Mouse (Mus musculus): ENCODE measurements around the gene Slc26a10. TPM values are rescaled to one million over a fixed set of nuclear protein-coding genes. Genes with fewer than 3 reads are reported as not detected.

Slc26a10 gene
- polyA plus RNA-seq, 1 experiment, result 0.85 TPM

- TF ChIP-seq CTCF (IDR thresholded peaks at IDR 0.05; ENCODE audit: extremely low read depth, insufficient read length, insufficient replicate concordance, low read depth, low read length) (no peak), POLR2A (IDR thresholded peaks at IDR 0.05; ENCODE audit: low read depth, low read length) (no peak)
- peaks cover 9% of the 10 kb centered on the region for H3K4me1 ChIP-seq (ENCODE audit: control insufficient read depth, insufficient read depth, insufficient read length, low read length)
- no peak overlapping the region for H3K27ac ChIP-seq (ENCODE audit: insufficient read depth, low read depth, low read length)
- 8% methylated on average over 6 of the region's 7 CpGs for WGBS
- H3K4me3 ChIP-seq (ENCODE audit: low read depth, low read length), result no peak overlapping the region
- peaks cover 11% of the 10 kb centered on the region for H3K36me3 ChIP-seq (ENCODE audit: control insufficient read depth, insufficient read depth, low read length)
- H3K27me3 ChIP-seq (ENCODE audit: control insufficient read depth, insufficient read depth, low read length), result peaks cover 43% of the 10 kb centered on the region
Measured at GRCm38 (mm10) chr10:127176756-127177155, 3.7 kb downstream of the Slc26a10 start.

GRCm38 (mm10) chr10:127176228-127176627, 4.2 kb downstream of the Slc26a10 start:
- Histone ChIP-seq H3K27me3 (ENCODE audit: control insufficient read depth, insufficient read depth, low read length) (peaks cover 40% of the 10 kb centered on the region), H3K27ac (ENCODE audit: insufficient read depth, low read depth, low read length) (no peak overlapping the region), H3K36me3 (ENCODE audit: control insufficient read depth, insufficient read depth, low read length) (peaks cover 16% of the 10 kb centered on the region), H3K4me1 (ENCODE audit: control insufficient read depth, insufficient read depth, insufficient read length, low read length) (peaks cover 9% of the 10 kb centered on the region), H3K4me3 (ENCODE audit: low read depth, low read length) (no peak overlapping the region)
- WGBS, result 41% methylated on average over 3 of the region's 3 CpGs
- TF ChIP-seq CTCF (IDR thresholded peaks at IDR 0.05; ENCODE audit: extremely low read depth, insufficient read length, insufficient replicate concordance, low read depth, low read length), result no peak
- no peak for TF ChIP-seq POLR2A (IDR thresholded peaks at IDR 0.05; ENCODE audit: low read depth, low read length)

GRCm38 (mm10) chr10:127174170-127174569, 6.3 kb downstream of the Slc26a10 start:
- no peak overlapping the region for H3K4me3 ChIP-seq (ENCODE audit: low read depth, low read length)
- TF ChIP-seq POLR2A (IDR thresholded peaks at IDR 0.05; ENCODE audit: low read depth, low read length) (no peak), CTCF (IDR thresholded peaks at IDR 0.05; ENCODE audit: extremely low read depth, insufficient read length, insufficient replicate concordance, low read depth, low read length) (no peak)
- peaks cover 37% of the 10 kb centered on the region for H3K36me3 ChIP-seq (ENCODE audit: control insufficient read depth, insufficient read depth, low read length)
- H3K27ac ChIP-seq (ENCODE audit: insufficient read depth, low read depth, low read length), result no peak overlapping the region
- H3K4me1 ChIP-seq (ENCODE audit: control insufficient read depth, insufficient read depth, insufficient read length, low read length), result peaks cover 22% of the 10 kb centered on the region
- 42% methylated on average over 7 of the region's 7 CpGs for WGBS
- H3K27me3 ChIP-seq (ENCODE audit: control insufficient read depth, insufficient read depth, low read length), result peaks cover 25% of the 10 kb centered on the region

- Histone ChIP-seq H3K27me3 (ENCODE audit: control insufficient read depth, insufficient read depth, low read length) (peaks cover 18% of the 10 kb centered on the region), H3K4me3 (ENCODE audit: low read depth, low read length) (no peak overlapping the region), H3K27ac (ENCODE audit: insufficient read depth, low read depth, low read length) (no peak overlapping the region), H3K36me3 (ENCODE audit: control insufficient read depth, insufficient read depth, low read length) (peaks cover 42% of the 10 kb centered on the region), H3K4me1 (ENCODE audit: control insufficient read depth, insufficient read depth, insufficient read length, low read length) (peaks cover 20% of the 10 kb centered on the region)
- TF ChIP-seq CTCF (IDR thresholded peaks at IDR 0.05; ENCODE audit: extremely low read depth, insufficient read length, insufficient replicate concordance, low read depth, low read length) (no peak), POLR2A (IDR thresholded peaks at IDR 0.05; ENCODE audit: low read depth, low read length) (no peak)
- 60% methylated on average over 16 of the region's 16 CpGs for WGBS
Measured at GRCm38 (mm10) chr10:127173148-127174065, 7.0 kb downstream of the Slc26a10 start.

- Histone ChIP-seq H3K4me3 (ENCODE audit: low read depth, low read length) (no peak overlapping the region), H3K4me1 (ENCODE audit: control insufficient read depth, insufficient read depth, insufficient read length, low read length) (peaks cover 14% of the 10 kb centered on the region), H3K27me3 (ENCODE audit: control insufficient read depth, insufficient read depth, low read length) (peaks cover 5% of the 10 kb centered on the region; the same call in 1 of the 2 replicates), H3K36me3 (ENCODE audit: control insufficient read depth, insufficient read depth, low read length) (peaks cover 48% of the 10 kb centered on the region), H3K27ac (ENCODE audit: insufficient read depth, low read depth, low read length) (no peak overlapping the region)
- TF ChIP-seq POLR2A (IDR thresholded peaks at IDR 0.05; ENCODE audit: low read depth, low read length) (no peak), CTCF (IDR thresholded peaks at IDR 0.05; ENCODE audit: extremely low read depth, insufficient read length, insufficient replicate concordance, low read depth, low read length) (no peak)
- 85% methylated on average over 15 of the region's 15 CpGs for WGBS
Measured at GRCm38 (mm10) chr10:127171631-127172200, 8.7 kb downstream of the Slc26a10 start.

GRCm38 (mm10) chr10:127170837-127171272, 9.6 kb downstream of the Slc26a10 start:
- Histone ChIP-seq H3K27me3 (ENCODE audit: control insufficient read depth, insufficient read depth, low read length) (no peaks in the 10 kb centered on the region), H3K4me1 (ENCODE audit: control insufficient read depth, insufficient read depth, insufficient read length, low read length) (peaks cover 14% of the 10 kb centered on the region), H3K4me3 (ENCODE audit: low read depth, low read length) (peak overlapping the region; percentile 45), H3K27ac (ENCODE audit: insufficient read depth, low read depth, low read length) (no peak overlapping the region), H3K36me3 (ENCODE audit: control insufficient read depth, insufficient read depth, low read length) (peaks cover 48% of the 10 kb centered on the region)
- peak; percentile 94 for TF ChIP-seq CTCF (IDR thresholded peaks at IDR 0.05; ENCODE audit: extremely low read depth, insufficient read length, insufficient replicate concordance, low read depth, low read length)
- no peak for TF ChIP-seq POLR2A (IDR thresholded peaks at IDR 0.05; ENCODE audit: low read depth, low read length)
- WGBS, result 3% methylated on average over 29 of the region's 29 CpGs

- 61% methylated on average over 22 of the region's 22 CpGs for WGBS
- Histone ChIP-seq H3K27me3 (ENCODE audit: control insufficient read depth, insufficient read depth, low read length) (no peaks in the 10 kb centered on the region), H3K27ac (ENCODE audit: insufficient read depth, low read depth, low read length) (no peak overlapping the region), H3K4me3 (ENCODE audit: low read depth, low read length) (no peak overlapping the region), H3K4me1 (ENCODE audit: control insufficient read depth, insufficient read depth, insufficient read length, low read length) (peaks cover 14% of the 10 kb centered on the region), H3K36me3 (ENCODE audit: control insufficient read depth, insufficient read depth, low read length) (peaks cover 48% of the 10 kb centered on the region)
- TF ChIP-seq POLR2A (IDR thresholded peaks at IDR 0.05; ENCODE audit: low read depth, low read length), result no peak
- no peak for TF ChIP-seq CTCF (IDR thresholded peaks at IDR 0.05; ENCODE audit: extremely low read depth, insufficient read length, insufficient replicate concordance, low read depth, low read length)
Measured at GRCm38 (mm10) chr10:127170002-127170401, 10.4 kb downstream of the Slc26a10 start.
